Mouse (Mus musculus) lung, embryonic 14.5 days (tissue): ENCODE measurements around the gene Dtx4. TPM values are rescaled to one million over a fixed set of nuclear protein-coding genes. Genes with fewer than 3 reads are reported as not detected.
A peak's percentile ranks its signal among the peaks of the same experiment; 100 is the strongest.

Experiments used
- ATAC-seq: fragments of 200-750 bp; cut with Nextera tagmentation; 2 replicates; pipeline ENCODE4 v1.8.0; 2017; ENCODE audit warnings: mild to moderate bottlenecking, moderate TSS enrichment, moderate library complexity; ENCODE audit not compliant: insufficient read depth
- DNase-seq: peaks from one replicate; pipeline ENCODE4 v3.0.0-alpha.2; 2015
- H3K27ac ChIP-seq: fragments of 300-500 bp; sonication (generic); 2 replicates; pipeline ENCODE4 v1.5.1; 2014; ENCODE audit warnings: low read depth, mild to moderate bottlenecking, moderate library complexity
- H3K27me3 ChIP-seq: fragments of 300-500 bp; sonication (generic); 2 replicates; pipeline ENCODE4 v1.6.1; 2014; ENCODE audit warnings: low read length, control low read depth; ENCODE audit not compliant: insufficient read depth
- H3K36me3 ChIP-seq: fragments of 300-500 bp; sonication (generic); 2 replicates; pipeline ENCODE4 v1.6.1; 2014; ENCODE audit warnings: control low read depth; ENCODE audit not compliant: insufficient read depth
- H3K4me1 ChIP-seq: fragments of 300-500 bp; sonication (generic); 2 replicates; pipeline ENCODE4 v1.6.1; 2014; ENCODE audit warnings: antibody characterized with exemption, control low read depth; ENCODE audit not compliant: insufficient read depth
- H3K4me2 ChIP-seq: fragments of 300-500 bp; sonication (generic); 2 replicates; pipeline ENCODE4 v1.6.1; 2014; ENCODE audit warnings: mild to moderate bottlenecking
- H3K4me3 ChIP-seq: fragments of 300-500 bp; sonication (generic); 2 replicates; pipeline ENCODE4 v1.5.1; 2014; ENCODE audit warnings: low read depth, low read length
- H3K9ac ChIP-seq: fragments of 300-500 bp; sonication (generic); 2 replicates; pipeline ENCODE4 v1.6.1; 2014
- H3K9me3 ChIP-seq: fragments of 300-500 bp; sonication (generic); 2 replicates; pipeline ENCODE4 v1.6.1; 2016; ENCODE audit warnings: low read depth, low read length, control low read depth
- CTCF ChIP-seq: IDR thresholded peaks from 2 replicates; pipeline ENCODE4 v1.5.1; 2016; ENCODE audit warnings: antibody characterized with exemption, low read depth
- WGBS: fragments of 180-500 bp; shearing (Covaris S2); extraction: QIAGEN DNeasy Blood & Tissue Kit; methylation state at CpG from one replicate; pipeline ENCODE4 v1.1.7; 2014; 5-methylcytosine and 5-hydroxymethylcytosine counted together
- polyA plus RNA-seq: library from polyadenylated mRNA; unstranded; fragments of >200 nt; fragmentation: Nextera tagmentation; extraction: Ambion mirVana; gene quantifications from 2 replicates; pipeline ENCODE4 v1.2.1, GENCODE M21; 2014

Gene Dtx4
- polyA plus RNA-seq, 1 experiment from 2014 or later = 17.7 TPM

GRCm38 (mm10) chr19:12488205-12488966 is 12.9 kb downstream of the Dtx4 start:
- Histone ChIP-seq H3K36me3 (peaks cover 40% of the 10 kb centered on the region), H3K27me3 (no peaks in the 10 kb centered on the region), H3K9ac (no peak overlapping the region), H3K4me3 (no peak overlapping the region), H3K4me1 (peaks cover 25% of the 10 kb centered on the region), H3K27ac (peak overlapping the region; percentile 90), H3K9me3 (no peaks in the 10 kb centered on the region), H3K4me2 (peak overlapping the region; percentile 27)
- ATAC-seq (peak; percentile 70), DNase-seq (peak; percentile 78)
- 32% methylated on average over 9 of the region's 9 CpGs for WGBS
- TF ChIP-seq CTCF = peak; percentile 83

GRCm38 (mm10) chr19:12487511-12488204 is 13.6 kb downstream of the Dtx4 start:
- no peak overlapping the region for H3K9ac ChIP-seq
- H3K27me3 ChIP-seq = no peaks in the 10 kb centered on the region
- TF ChIP-seq CTCF = no peak
- 74% methylated on average over 12 of the region's 12 CpGs for WGBS
- H3K36me3 ChIP-seq = peaks cover 46% of the 10 kb centered on the region
- 0 out of 2 replicates have a peak overlapping the region, but pooled peaks have one; percentile 12 for H3K4me2 ChIP-seq
- no peak overlapping the region for H3K4me3 ChIP-seq
- peaks cover 25% of the 10 kb centered on the region for H3K4me1 ChIP-seq
- no peaks in the 10 kb centered on the region for H3K9me3 ChIP-seq
- peak overlapping the region; percentile 90 for H3K27ac ChIP-seq
- no peak; the same call in 1 of the 2 replicates for ATAC-seq
- DNase-seq = peak; percentile 36

- peaks cover 25% of the 10 kb centered on the region for H3K4me1 ChIP-seq
- no peak for TF ChIP-seq CTCF
- ATAC-seq (peak; percentile 88), DNase-seq (peak; percentile 93)
- no peak overlapping the region for H3K4me3 ChIP-seq
- 48% methylated on average over 6 of the region's 6 CpGs for WGBS
- H3K9me3 ChIP-seq = no peaks in the 10 kb centered on the region
- no peak overlapping the region for H3K9ac ChIP-seq
- H3K27me3 ChIP-seq = no peaks in the 10 kb centered on the region
- no peak overlapping the region for H3K4me2 ChIP-seq
- peaks cover 47% of the 10 kb centered on the region for H3K36me3 ChIP-seq
- peak overlapping the region; percentile 90; the same call in 1 of the 2 replicates for H3K27ac ChIP-seq
Measured at GRCm38 (mm10) chr19:12486875-12487274, 14.4 kb downstream of the Dtx4 start.

- Histone ChIP-seq H3K9me3 (no peaks in the 10 kb centered on the region), H3K27me3 (no peaks in the 10 kb centered on the region), H3K27ac (no peak overlapping the region), H3K9ac (no peak overlapping the region), H3K4me3 (no peak overlapping the region), H3K36me3 (peaks cover 45% of the 10 kb centered on the region), H3K4me2 (no peak overlapping the region), H3K4me1 (peaks cover 25% of the 10 kb centered on the region)
- TF ChIP-seq CTCF = no peak
- 60% methylated on average over 3 of the region's 3 CpGs for WGBS
- DNase-seq = peak; percentile 16
- ATAC-seq = no peak
Measured at GRCm38 (mm10) chr19:12485631-12486030, 15.6 kb downstream of the Dtx4 start.

- no peak for ATAC-seq
- no peak overlapping the region for H3K4me2 ChIP-seq
- no peak overlapping the region for H3K9ac ChIP-seq
- H3K4me3 ChIP-seq = no peak overlapping the region
- WGBS = 61% methylated on average over 13 of the region's 13 CpGs
- DNase-seq = no peak
- peaks cover 25% of the 10 kb centered on the region for H3K4me1 ChIP-seq
- no peak for TF ChIP-seq CTCF
- no peaks in the 10 kb centered on the region for H3K27me3 ChIP-seq
- no peaks in the 10 kb centered on the region for H3K9me3 ChIP-seq
- no peak overlapping the region for H3K27ac ChIP-seq
- peaks cover 44% of the 10 kb centered on the region for H3K36me3 ChIP-seq
Measured at GRCm38 (mm10) chr19:12485223-12485622, 16.0 kb downstream of the Dtx4 start.

GRCm38 (mm10) chr19:12484210-12484609 is 17.0 kb downstream of the Dtx4 start:
- ATAC-seq (no peak), DNase-seq (peak; percentile 43)
- no peak for TF ChIP-seq CTCF
- peaks cover 21% of the 10 kb centered on the region for H3K4me1 ChIP-seq
- no peak overlapping the region for H3K4me3 ChIP-seq
- H3K36me3 ChIP-seq = peaks cover 44% of the 10 kb centered on the region
- no peak overlapping the region for H3K9ac ChIP-seq
- H3K9me3 ChIP-seq = no peaks in the 10 kb centered on the region
- no peak overlapping the region for H3K4me2 ChIP-seq
- peak overlapping the region; percentile 63 for H3K27ac ChIP-seq
- 57% methylated on average over 4 of the region's 4 CpGs for WGBS
- no peaks in the 10 kb centered on the region for H3K27me3 ChIP-seq

- Histone ChIP-seq H3K4me1 (peaks cover 21% of the 10 kb centered on the region), H3K9ac (no peak overlapping the region), H3K27me3 (no peaks in the 10 kb centered on the region), H3K4me2 (no peak overlapping the region), H3K27ac (peak overlapping the region; percentile 63), H3K9me3 (no peaks in the 10 kb centered on the region), H3K4me3 (no peak overlapping the region), H3K36me3 (peaks cover 44% of the 10 kb centered on the region)
- DNase-seq = peak; percentile 54
- no peak for TF ChIP-seq CTCF
- 44% methylated on average over 4 of the region's 4 CpGs for WGBS
- no peak for ATAC-seq
Measured at GRCm38 (mm10) chr19:12483782-12484181, 17.5 kb downstream of the Dtx4 start.
